Mouse (Mus musculus): ENCODE data around the gene Cdc42ep2. TPM values are rescaled to one million over a fixed set of nuclear protein-coding genes. Genes with fewer than 3 reads are reported as not detected.

Gene Cdc42ep2
- total and polyA plus RNA-seq, 3 experiments, result 0.76 to 2.2 (median 1.8) TPM

DNA sequence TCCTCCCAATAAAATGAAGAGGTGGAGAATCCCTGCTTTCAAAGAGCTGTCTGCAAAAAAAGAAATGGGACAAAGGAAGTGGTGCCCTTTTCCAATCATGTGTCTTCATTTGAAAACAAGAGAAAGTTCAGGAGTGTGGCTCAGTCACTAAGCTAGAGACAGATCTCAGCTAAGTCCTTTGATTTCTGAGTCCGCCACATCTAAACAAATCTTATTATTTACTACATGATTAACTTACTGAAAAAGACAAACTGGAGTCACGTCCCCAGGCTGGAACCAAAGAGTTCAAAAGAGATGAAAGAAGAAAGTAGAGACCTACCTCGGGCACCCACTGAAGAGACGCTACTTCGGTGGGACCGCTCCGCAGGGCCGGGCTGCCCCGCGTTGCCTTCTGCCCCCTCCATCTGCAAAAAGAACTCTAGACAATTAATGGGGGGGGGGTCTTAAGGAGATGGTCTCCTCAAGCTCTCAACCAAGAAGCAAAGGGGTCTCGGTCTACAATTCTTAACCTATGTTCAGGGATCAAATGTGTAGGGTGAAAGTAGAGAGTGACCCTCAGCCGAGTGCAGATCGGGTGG is 50.1 kb downstream of the Cdc42ep2 start:
- ATAC-seq (ENCODE audit: extremely low read depth, insufficient number of reproducible peaks, low FRiP score, poor library complexity, severe bottlenecking), result no peak
- Histone ChIP-seq H3K9me3 (replicated peaks) (no peaks in the 10 kb centered on the region), H3K36me3 (replicated peaks) (peaks cover 43% of the 10 kb centered on the region), H3K4me1 (ENCODE audit: insufficient read depth, low read depth, low read length) (peaks cover 64% of the 10 kb centered on the region), H3K27me3 (ENCODE audit: insufficient read depth, low read length) (no peaks in the 10 kb centered on the region; the same call in 1 of the 2 replicates), H3K4me3 (ENCODE audit: low read depth, low read length) (peak overlapping the region; percentile 87)
- DNase-seq (ENCODE audit: low spot score), result no peak
- no peak for TF ChIP-seq GATA1 (IDR thresholded peaks at IDR 0.05; ENCODE audit: borderline replicate concordance, low read length)
- no peak for TF ChIP-seq GATA2 (IDR thresholded peaks at IDR 0.05; ENCODE audit: borderline replicate concordance, low read depth, low read length)
- TF ChIP-seq CTCF (IDR thresholded peaks at IDR 0.05; ENCODE audit: low read depth, low read length), result no peak
- TF ChIP-seq TAL1 (conservative IDR thresholded peaks at IDR 0.05; ENCODE audit: low read depth, low read length), result no peak
- no peak for TF ChIP-seq POLR2AphosphoS5 (IDR thresholded peaks at IDR 0.05; ENCODE audit: insufficient replicate concordance, low read depth, low read length)

DNA sequence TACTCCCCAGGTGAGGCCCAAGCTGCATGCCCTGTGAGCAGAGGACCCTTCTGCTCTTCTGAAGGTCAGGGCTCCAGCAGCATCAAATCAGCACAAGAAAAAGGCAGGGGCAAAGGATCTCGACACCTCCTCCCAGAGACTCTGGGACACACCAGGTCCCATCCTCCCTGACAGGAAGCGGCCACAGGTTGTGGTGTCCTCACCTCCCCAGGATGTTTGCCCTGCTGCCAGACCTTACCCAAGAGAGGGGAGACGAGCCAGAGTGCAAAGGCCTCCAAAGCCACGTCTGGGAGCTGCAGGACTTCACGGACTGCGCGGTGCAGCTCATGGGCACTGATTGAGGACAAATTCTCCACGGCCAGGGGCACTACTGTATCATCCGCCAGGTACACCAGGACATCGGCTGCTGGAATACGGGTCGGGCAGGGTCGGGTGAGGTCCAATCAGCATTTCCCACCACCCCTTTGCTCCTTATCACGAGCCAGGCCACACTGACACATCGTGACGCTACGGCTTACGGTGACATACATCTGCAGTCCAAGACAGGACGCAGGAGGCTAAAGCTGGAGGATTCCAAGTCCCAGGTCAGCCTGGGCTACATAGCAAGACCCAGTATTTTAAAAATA is 51.6 kb downstream of the Cdc42ep2 start:
- peaks cover 57% of the 10 kb centered on the region for H3K36me3 ChIP-seq (replicated peaks)
- H3K4me3 ChIP-seq (ENCODE audit: low read depth, low read length), result no peak overlapping the region
- peaks cover 56% of the 10 kb centered on the region for H3K4me1 ChIP-seq (ENCODE audit: insufficient read depth, low read depth, low read length)
- ATAC-seq (ENCODE audit: extremely low read depth, insufficient number of reproducible peaks, low FRiP score, poor library complexity, severe bottlenecking), result no peak
- DNase-seq (ENCODE audit: low spot score), result no peak
- TF ChIP-seq CTCF (IDR thresholded peaks at IDR 0.05; ENCODE audit: low read depth, low read length) (no peak), GATA2 (IDR thresholded peaks at IDR 0.05; ENCODE audit: borderline replicate concordance, low read depth, low read length) (no peak), TAL1 (conservative IDR thresholded peaks at IDR 0.05; ENCODE audit: low read depth, low read length) (no peak), GATA1 (IDR thresholded peaks at IDR 0.05; ENCODE audit: borderline replicate concordance, low read length) (no peak), POLR2AphosphoS5 (IDR thresholded peaks at IDR 0.05; ENCODE audit: insufficient replicate concordance, low read depth, low read length) (no peak)
- H3K27me3 ChIP-seq (ENCODE audit: insufficient read depth, low read length), result no peaks in the 10 kb centered on the region
- no peaks in the 10 kb centered on the region for H3K9me3 ChIP-seq (replicated peaks)

DNA sequence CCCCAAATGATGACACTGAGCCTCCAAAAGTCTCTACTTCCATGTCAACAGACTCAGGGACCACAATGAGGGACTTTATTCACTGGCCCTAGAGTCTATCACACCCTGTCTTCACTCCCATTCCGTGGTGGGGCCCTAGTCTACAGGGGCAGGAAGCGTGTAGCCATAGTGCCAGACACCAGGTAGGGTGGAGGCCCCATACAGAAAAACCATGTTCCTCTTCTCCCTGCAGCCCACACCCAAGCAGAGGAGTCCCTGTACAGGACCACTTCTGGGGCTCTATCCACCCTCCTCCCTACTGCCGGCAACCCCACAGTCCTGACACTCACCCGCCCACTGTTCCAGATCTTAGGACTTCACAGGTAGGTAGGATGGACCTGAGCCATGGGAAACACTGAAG is 52.1 kb downstream of the Cdc42ep2 start:
- peaks cover 50% of the 10 kb centered on the region for H3K4me1 ChIP-seq (ENCODE audit: insufficient read depth, low read depth, low read length)

DNA sequence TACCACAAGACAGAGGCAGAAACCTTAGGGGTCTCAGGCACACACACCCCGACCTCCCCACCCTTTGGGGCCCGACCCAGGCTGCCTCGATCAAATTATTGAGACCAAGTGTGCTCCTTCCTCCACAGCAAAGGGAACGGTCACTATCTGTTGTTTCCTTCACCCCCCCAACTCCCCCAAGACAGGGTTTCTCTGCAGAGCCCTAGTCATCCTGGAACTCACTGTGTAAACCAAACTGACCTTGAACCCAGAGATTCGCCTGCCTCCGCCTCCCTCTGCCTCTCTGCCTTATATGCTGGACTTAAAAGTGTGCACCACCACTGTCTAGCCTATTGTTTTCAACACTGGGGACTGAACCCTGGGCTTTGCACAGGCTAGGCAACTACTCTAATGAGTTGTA is 52.9 kb downstream of the Cdc42ep2 start:
- H3K4me3 ChIP-seq (ENCODE audit: low read depth, low read length), result no peak overlapping the region
- H3K36me3 ChIP-seq (replicated peaks), result peaks cover 71% of the 10 kb centered on the region
- ATAC-seq (ENCODE audit: extremely low read depth, insufficient number of reproducible peaks, low FRiP score, poor library complexity, severe bottlenecking) (no peak), DNase-seq (ENCODE audit: low spot score) (no peak)
- peaks cover 49% of the 10 kb centered on the region for H3K4me1 ChIP-seq (ENCODE audit: insufficient read depth, low read depth, low read length)
- no peaks in the 10 kb centered on the region for H3K9me3 ChIP-seq (replicated peaks)
- no peaks in the 10 kb centered on the region for H3K27me3 ChIP-seq (ENCODE audit: insufficient read depth, low read length)
- no peak for TF ChIP-seq GATA1 (IDR thresholded peaks at IDR 0.05; ENCODE audit: borderline replicate concordance, low read length)
- no peak for TF ChIP-seq TAL1 (conservative IDR thresholded peaks at IDR 0.05; ENCODE audit: low read depth, low read length)
- TF ChIP-seq POLR2AphosphoS5 (IDR thresholded peaks at IDR 0.05; ENCODE audit: insufficient replicate concordance, low read depth, low read length), result no peak
- TF ChIP-seq GATA2 (IDR thresholded peaks at IDR 0.05; ENCODE audit: borderline replicate concordance, low read depth, low read length), result no peak
- no peak for TF ChIP-seq CTCF (IDR thresholded peaks at IDR 0.05; ENCODE audit: low read depth, low read length)

More for the DNA sequence above, 52.1 kb downstream of the Cdc42ep2 start:
- DNase-seq (ENCODE audit: low spot score), result no peak
- Histone ChIP-seq H3K4me3 (ENCODE audit: low read depth, low read length) (no peak overlapping the region), H3K9me3 (replicated peaks) (no peaks in the 10 kb centered on the region), H3K36me3 (replicated peaks) (peaks cover 62% of the 10 kb centered on the region), H3K27me3 (ENCODE audit: insufficient read depth, low read length) (no peaks in the 10 kb centered on the region)
- no peak for TF ChIP-seq GATA2 (IDR thresholded peaks at IDR 0.05; ENCODE audit: borderline replicate concordance, low read depth, low read length)
- no peak for ATAC-seq (ENCODE audit: extremely low read depth, insufficient number of reproducible peaks, low FRiP score, poor library complexity, severe bottlenecking)

DNA sequence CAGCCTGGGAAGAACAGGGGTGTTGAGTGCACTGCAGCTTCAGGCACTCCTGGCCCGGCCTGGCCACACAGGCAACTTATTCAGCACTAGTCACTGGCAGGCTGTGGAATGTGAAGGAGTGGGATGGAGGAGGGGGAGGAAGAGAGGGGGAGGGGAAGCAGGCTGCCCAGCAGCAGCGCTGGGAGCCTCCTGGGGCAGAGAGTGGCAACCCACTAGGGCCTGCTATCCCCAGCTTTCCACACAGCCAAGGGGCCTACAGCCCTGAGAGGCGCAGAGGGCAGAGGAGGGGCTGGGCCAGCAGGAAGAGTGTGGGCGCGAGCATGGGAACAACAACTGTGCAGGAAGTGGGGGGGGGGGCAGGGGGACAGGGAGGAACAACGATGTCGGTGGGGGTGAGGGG is 53.3 kb downstream of the Cdc42ep2 start:
- Histone ChIP-seq H3K27me3 (ENCODE audit: insufficient read depth, low read length) (no peaks in the 10 kb centered on the region), H3K4me1 (ENCODE audit: insufficient read depth, low read depth, low read length) (peaks cover 49% of the 10 kb centered on the region), H3K4me3 (ENCODE audit: low read depth, low read length) (no peak overlapping the region; the same call in 1 of the 2 replicates), H3K9me3 (replicated peaks) (no peaks in the 10 kb centered on the region), H3K36me3 (replicated peaks) (peaks cover 75% of the 10 kb centered on the region)
- no peak for TF ChIP-seq CTCF (IDR thresholded peaks at IDR 0.05; ENCODE audit: low read depth, low read length)
- TF ChIP-seq POLR2AphosphoS5 (IDR thresholded peaks at IDR 0.05; ENCODE audit: insufficient replicate concordance, low read depth, low read length), result no peak
- no peak for TF ChIP-seq GATA1 (IDR thresholded peaks at IDR 0.05; ENCODE audit: borderline replicate concordance, low read length)
- no peak for TF ChIP-seq GATA2 (IDR thresholded peaks at IDR 0.05; ENCODE audit: borderline replicate concordance, low read depth, low read length)
- no peak for TF ChIP-seq TAL1 (conservative IDR thresholded peaks at IDR 0.05; ENCODE audit: low read depth, low read length)
- no peak for DNase-seq (ENCODE audit: low spot score)
- ATAC-seq (ENCODE audit: extremely low read depth, insufficient number of reproducible peaks, low FRiP score, poor library complexity, severe bottlenecking), result no peak

DNA sequence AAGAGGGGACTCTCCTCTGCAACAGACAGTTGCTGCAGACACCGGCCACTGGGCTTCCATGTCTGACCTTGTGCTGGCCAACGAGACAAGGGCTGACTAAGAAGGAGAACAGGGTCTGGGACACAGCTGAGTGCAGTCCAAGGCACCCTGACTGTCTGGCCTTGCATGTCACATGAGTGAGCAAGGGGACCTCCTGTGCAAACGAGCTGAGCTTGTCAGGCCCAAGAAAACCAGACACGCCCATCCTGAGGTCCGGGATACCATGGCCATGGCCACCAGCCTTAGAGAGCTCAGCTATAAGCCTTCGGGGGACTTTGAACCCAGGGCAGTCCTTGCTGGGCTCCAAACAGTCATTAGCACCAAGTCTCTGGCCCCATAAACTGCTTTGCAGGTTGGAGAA is 56.5 kb downstream of the Cdc42ep2 start:
- Histone ChIP-seq H3K9me3 (replicated peaks) (no peaks in the 10 kb centered on the region), H3K4me3 (ENCODE audit: low read depth, low read length) (no peak overlapping the region), H3K4me1 (ENCODE audit: insufficient read depth, low read depth, low read length) (peaks cover 21% of the 10 kb centered on the region), H3K36me3 (replicated peaks) (peaks cover 98% of the 10 kb centered on the region), H3K27me3 (ENCODE audit: insufficient read depth, low read length) (no peaks in the 10 kb centered on the region)
- DNase-seq (ENCODE audit: low spot score) (no peak), ATAC-seq (ENCODE audit: extremely low read depth, insufficient number of reproducible peaks, low FRiP score, poor library complexity, severe bottlenecking) (no peak)
- TF ChIP-seq POLR2AphosphoS5 (IDR thresholded peaks at IDR 0.05; ENCODE audit: insufficient replicate concordance, low read depth, low read length) (no peak), TAL1 (conservative IDR thresholded peaks at IDR 0.05; ENCODE audit: low read depth, low read length) (no peak), GATA2 (IDR thresholded peaks at IDR 0.05; ENCODE audit: borderline replicate concordance, low read depth, low read length) (no peak), GATA1 (IDR thresholded peaks at IDR 0.05; ENCODE audit: borderline replicate concordance, low read length) (no peak), CTCF (IDR thresholded peaks at IDR 0.05; ENCODE audit: low read depth, low read length) (no peak)

Other genes with a start within 250 kb of the Cdc42ep2 start
Only the 20 nearest of the 30 such genes appear.
- 27.7 and 37.5 TPM in 2 replicates for gene Scyl1, start 153.4 kb downstream of the Cdc42ep2 start, total RNA-seq (2014; fragmentation: Nextera tagmentation)
- gene Scyl1, start 153.4 kb downstream of the Cdc42ep2 start, total RNA-seq (2017), result 40.3 and 41.2 TPM in 2 replicates
- gene Scyl1, start 153.4 kb downstream of the Cdc42ep2 start, polyA plus RNA-seq (2012), result 65.6 and 72.6 TPM in 2 replicates
- 8.9 and 15.1 TPM in 2 replicates for gene Frmd8, start 49.5 kb downstream of the Cdc42ep2 start, total RNA-seq (2014; fragmentation: Nextera tagmentation)
- gene Frmd8, start 49.5 kb downstream of the Cdc42ep2 start, total RNA-seq (2017), result 14.5 and 15.2 TPM in 2 replicates
- gene Frmd8, start 49.5 kb downstream of the Cdc42ep2 start, polyA plus RNA-seq (2012), result 21.0 and 21.9 TPM in 2 replicates
- 3.5 and 6.4 TPM in 2 replicates for gene Slc25a45, start 47.0 kb downstream of the Cdc42ep2 start, total RNA-seq (2014; fragmentation: Nextera tagmentation)
- gene Slc25a45, start 47.0 kb downstream of the Cdc42ep2 start, total RNA-seq (2017), result 10.9 and 12.5 TPM in 2 replicates
- gene Slc25a45, start 47.0 kb downstream of the Cdc42ep2 start, polyA plus RNA-seq (2012), result 0.68 and 0.93 TPM in 2 replicates
- gene Tigd3, start 30.7 kb downstream of the Cdc42ep2 start, total RNA-seq (2014; fragmentation: Nextera tagmentation), result 0.90 and 2.1 TPM in 2 replicates
- gene Tigd3, start 30.7 kb downstream of the Cdc42ep2 start, total RNA-seq (2017), result 2.0 and 2.4 TPM in 2 replicates
- gene Tigd3, start 30.7 kb downstream of the Cdc42ep2 start, polyA plus RNA-seq (2012), result 0.70 and 1.0 TPM in 2 replicates
- gene Dpf2, start 11.8 kb downstream of the Cdc42ep2 start, total RNA-seq (2014; fragmentation: Nextera tagmentation), result 126 and 142 TPM in 2 replicates
- 152 and 196 TPM in 2 replicates for gene Dpf2, start 11.8 kb downstream of the Cdc42ep2 start, total RNA-seq (2017)
- gene Dpf2, start 11.8 kb downstream of the Cdc42ep2 start, polyA plus RNA-seq (2012), result 42.1 and 68.8 TPM in 2 replicates
- gene Pola2, start 39.4 kb upstream of the Cdc42ep2 start, total RNA-seq (2014; fragmentation: Nextera tagmentation), result 139 and 147 TPM in 2 replicates
- 86.0 and 93.4 TPM in 2 replicates for gene Pola2, start 39.4 kb upstream of the Cdc42ep2 start, total RNA-seq (2017)
- 51.6 and 55.0 TPM in 2 replicates for gene Pola2, start 39.4 kb upstream of the Cdc42ep2 start, polyA plus RNA-seq (2012)
- gene Slc22a20, start 61.3 kb upstream of the Cdc42ep2 start, total RNA-seq (2014; fragmentation: Nextera tagmentation), result not detected in 2 replicates
- not detected in 2 replicates for gene Slc22a20, start 61.3 kb upstream of the Cdc42ep2 start, total RNA-seq (2017)
- not detected in 2 replicates for gene Slc22a20, start 61.3 kb upstream of the Cdc42ep2 start, polyA plus RNA-seq (2012)
- gene Capn1, start 91.1 kb upstream of the Cdc42ep2 start, total RNA-seq (2014; fragmentation: Nextera tagmentation), result 38.5 and 40.9 TPM in 2 replicates
- gene Capn1, start 91.1 kb upstream of the Cdc42ep2 start, total RNA-seq (2017), result 55.5 and 56.5 TPM in 2 replicates
- 140 and 168 TPM in 2 replicates for gene Capn1, start 91.1 kb upstream of the Cdc42ep2 start, polyA plus RNA-seq (2012)
- gene Syvn1, start 121.8 kb upstream of the Cdc42ep2 start, total RNA-seq (2014; fragmentation: Nextera tagmentation), result 27.0 and 39.7 TPM in 2 replicates
- gene Syvn1, start 121.8 kb upstream of the Cdc42ep2 start, total RNA-seq (2017), result 4.8 and 5.9 TPM in 2 replicates
- 78.2 and 84.1 TPM in 2 replicates for gene Syvn1, start 121.8 kb upstream of the Cdc42ep2 start, polyA plus RNA-seq (2012)
- 46.6 and 51.6 TPM in 2 replicates for gene Mrpl49, start 133.0 kb upstream of the Cdc42ep2 start, total RNA-seq (2014; fragmentation: Nextera tagmentation)
- 46.9 and 52.4 TPM in 2 replicates for gene Mrpl49, start 133.0 kb upstream of the Cdc42ep2 start, total RNA-seq (2017)
- 41.8 and 46.8 TPM in 2 replicates for gene Mrpl49, start 133.0 kb upstream of the Cdc42ep2 start, polyA plus RNA-seq (2012)
- 3,086 and 3,502 TPM in 2 replicates for gene Fau, start 133.0 kb upstream of the Cdc42ep2 start, total RNA-seq (2014; fragmentation: Nextera tagmentation)
- 2,639 and 2,986 TPM in 2 replicates for gene Fau, start 133.0 kb upstream of the Cdc42ep2 start, total RNA-seq (2017)
- gene Fau, start 133.0 kb upstream of the Cdc42ep2 start, polyA plus RNA-seq (2012), result 5,636 and 5,712 TPM in 2 replicates
- gene Znhit2, start 136.4 kb upstream of the Cdc42ep2 start, total RNA-seq (2014; fragmentation: Nextera tagmentation), result 8.3 and 16.3 TPM in 2 replicates
- gene Znhit2, start 136.4 kb upstream of the Cdc42ep2 start, total RNA-seq (2017), result 11.0 and 23.3 TPM in 2 replicates
- gene Znhit2, start 136.4 kb upstream of the Cdc42ep2 start, polyA plus RNA-seq (2012), result 58.7 and 60.6 TPM in 2 replicates
- gene Tm7sf2, start 143.6 kb upstream of the Cdc42ep2 start, total RNA-seq (2014; fragmentation: Nextera tagmentation), result 22.9 and 24.0 TPM in 2 replicates
- 17.2 and 21.4 TPM in 2 replicates for gene Tm7sf2, start 143.6 kb upstream of the Cdc42ep2 start, total RNA-seq (2017)
- gene Tm7sf2, start 143.6 kb upstream of the Cdc42ep2 start, polyA plus RNA-seq (2012), result 15.0 and 20.0 TPM in 2 replicates
- 24.7 and 32.4 TPM in 2 replicates for gene Vps51, start 152.4 kb upstream of the Cdc42ep2 start, total RNA-seq (2014; fragmentation: Nextera tagmentation)
- gene Vps51, start 152.4 kb upstream of the Cdc42ep2 start, total RNA-seq (2017), result 33.2 and 39.8 TPM in 2 replicates
- gene Vps51, start 152.4 kb upstream of the Cdc42ep2 start, polyA plus RNA-seq (2012), result 29.3 and 34.9 TPM in 2 replicates
- not detected in 2 replicates for gene Tmem262, start 155.2 kb upstream of the Cdc42ep2 start, total RNA-seq (2014; fragmentation: Nextera tagmentation)
- not detected in 2 replicates for gene Tmem262, start 155.2 kb upstream of the Cdc42ep2 start, total RNA-seq (2017)
- gene Tmem262, start 155.2 kb upstream of the Cdc42ep2 start, polyA plus RNA-seq (2012), result not detected in 2 replicates
- gene Gm28374, start 157.4 kb upstream of the Cdc42ep2 start, total RNA-seq (2014; fragmentation: Nextera tagmentation), result not detected in 2 replicates
- 0.87 and 0.98 TPM in 2 replicates for gene Gm28374, start 157.4 kb upstream of the Cdc42ep2 start, total RNA-seq (2017)
- 0.37 and 0.75 TPM in 2 replicates for gene Gm28374, start 157.4 kb upstream of the Cdc42ep2 start, polyA plus RNA-seq (2012)
- 21.6 and 24.5 TPM in 2 replicates for gene Zfpl1, start 160.1 kb upstream of the Cdc42ep2 start, total RNA-seq (2014; fragmentation: Nextera tagmentation)
- gene Zfpl1, start 160.1 kb upstream of the Cdc42ep2 start, total RNA-seq (2017), result 32.8 and 36.1 TPM in 2 replicates
- gene Zfpl1, start 160.1 kb upstream of the Cdc42ep2 start, polyA plus RNA-seq (2012), result 56.3 and 59.9 TPM in 2 replicates
- 24.7 and 45.0 TPM in 2 replicates for gene Cdca5, start 160.2 kb upstream of the Cdc42ep2 start, total RNA-seq (2014; fragmentation: Nextera tagmentation)
- gene Cdca5, start 160.2 kb upstream of the Cdc42ep2 start, total RNA-seq (2017), result 40.5 and 43.3 TPM in 2 replicates
- gene Cdca5, start 160.2 kb upstream of the Cdc42ep2 start, polyA plus RNA-seq (2012), result 14.8 and 17.6 TPM in 2 replicates
- 1.3 and 5.6 TPM in 2 replicates for gene AC131692.1, start 169.6 kb upstream of the Cdc42ep2 start, total RNA-seq (2014; fragmentation: Nextera tagmentation)
- gene AC131692.1, start 169.6 kb upstream of the Cdc42ep2 start, total RNA-seq (2017), result 1.3 and 1.4 TPM in 2 replicates
- 3.4 and 3.5 TPM in 2 replicates for gene AC131692.1, start 169.6 kb upstream of the Cdc42ep2 start, polyA plus RNA-seq (2012)
- gene Naaladl1, start 181.0 kb upstream of the Cdc42ep2 start, total RNA-seq (2014; fragmentation: Nextera tagmentation), result 1.1 and 1.8 TPM in 2 replicates
- 0.44 and 0.87 TPM in 2 replicates for gene Naaladl1, start 181.0 kb upstream of the Cdc42ep2 start, total RNA-seq (2017)
- 0.32 and 0.36 TPM in 2 replicates for gene Naaladl1, start 181.0 kb upstream of the Cdc42ep2 start, polyA plus RNA-seq (2012)

Measured in G1E (cell line).